Mouse (Mus musculus) liver, embryonic 14.5 days (tissue): ENCODE results near the gene Fgd2.

Experiments used
- CTCF ChIP-seq: IDR thresholded peaks from 2 replicates; pipeline ENCODE4 v1.5.1; 2016; ENCODE audit warnings: antibody characterized with exemption, low read depth, control low read depth
- EP300 ChIP-seq: IDR thresholded peaks from 2 replicates; pipeline ENCODE4 v1.6.1; 2016; ENCODE audit warnings: antibody characterized with exemption, low read depth

GRCm38 (mm10) chr17:29343241-29343640 lies 17.5 kb upstream of the Fgd2 start:
- TF ChIP-seq CTCF (no peak), EP300 (no peak)
